21 mouse cellular contexts compared by ENCODE assay signal in genomic region chr3:85695056-85695455, GRCm38 (mm10).
DNase-seq lines count a peak whose midpoint lies in the region; ATAC-seq lines count a peak whose summit lies in the region.
"Had no signal": no experiment of that assay in that cellular context is flagged by ENCODE, and none has a peak within 500 bp of the region (broad histone marks: within the 10 kb centered on the region; RNA-seq: fewer than 3 reads in every experiment).

No protein-coding gene starts in this region.

- H3K27ac ChIP-seq in kidney, embryonic 15.5 days: 0 out of 2 replicates have a peak overlapping the region, but pooled peaks have one; percentile 28
- no peak overlapping the region for H3K27ac ChIP-seq in neural tube, embryonic 13.5 days (replicated peaks)
- H3K27ac ChIP-seq: embryonic facial prominence, embryonic 13.5 days; forebrain, embryonic 12.5 days; heart, adult 2 months; hindbrain, embryonic 10.5 days; hindbrain, embryonic 14.5 days; intestine, embryonic 15.5 days had no signal

- WGBS in kidney, embryonic 15.5 days: 33% methylated on average over 3 of the region's 3 CpGs
- 41% methylated on average over 3 of the region's 3 CpGs for WGBS in neural tube, embryonic 13.5 days

- 0 out of 2 replicates have a peak, but pooled peaks cover 11% of the 10 kb centered on the region for H3K4me1 ChIP-seq in kidney, embryonic 15.5 days
- no peaks in the 10 kb centered on the region for H3K4me1 ChIP-seq in neural tube, embryonic 13.5 days (replicated peaks)
- H3K4me1 ChIP-seq: embryonic facial prominence, embryonic 13.5 days; forebrain, embryonic 12.5 days; intestine, embryonic 15.5 days had no signal

- H3K27me3 ChIP-seq in kidney, embryonic 15.5 days: no peaks in the 10 kb centered on the region
- no peaks in the 10 kb centered on the region for H3K27me3 ChIP-seq in neural tube, embryonic 13.5 days
- H3K27me3 ChIP-seq: CH12.LX; embryonic facial prominence, embryonic 13.5 days; forebrain, embryonic 12.5 days; intestine, embryonic 15.5 days; Patski had no signal

- no peak overlapping the region for H3K4me2 ChIP-seq in kidney, embryonic 15.5 days
- H3K4me2 ChIP-seq in neural tube, embryonic 13.5 days: no peak overlapping the region
- H3K4me2 ChIP-seq: embryonic facial prominence, embryonic 13.5 days; forebrain, embryonic 12.5 days; heart, embryonic 11.5 days; hindbrain, embryonic 14.5 days; intestine, embryonic 15.5 days had no signal

- H3K36me3 ChIP-seq in kidney, embryonic 15.5 days: no peaks in the 10 kb centered on the region
- H3K36me3 ChIP-seq in neural tube, embryonic 13.5 days: no peaks in the 10 kb centered on the region
- H3K36me3 ChIP-seq: embryonic facial prominence, embryonic 13.5 days; forebrain, embryonic 12.5 days; hindbrain, embryonic 10.5 days; intestine, embryonic 15.5 days had no signal

- no peak overlapping the region for H3K9ac ChIP-seq in kidney, embryonic 15.5 days
- H3K9ac ChIP-seq in neural tube, embryonic 13.5 days: no peak overlapping the region
- H3K9ac ChIP-seq: embryonic facial prominence, embryonic 13.5 days; forebrain, embryonic 12.5 days; hindbrain, embryonic 14.5 days; intestine, embryonic 15.5 days had no signal

- ATAC-seq in kidney, embryonic 15.5 days (replicated peaks; ENCODE audit: low FRiP score): peak; percentile 81
- 0 out of 2 replicates have a peak, but pooled peaks have one; percentile 27 for ATAC-seq in neural tube, embryonic 13.5 days (ENCODE audit: low read depth)
- ATAC-seq: activated CD4-positive, CD25-positive, alpha-beta regulatory T cell, adult 4 months; forebrain, embryonic 16.5 days; intestine, embryonic 15.5 days; Patski had no signal

- peak; percentile 33 to 43 for DNase-seq in cerebellum, adult 18-20 months
- DNase-seq in cerebellum, postnatal 4 days (ENCODE audit: low spot score in 2 of 2): no peak
- no peak for DNase-seq in kidney, adult 8-10 months
- DNase-seq in neural tube, embryonic 10.5 days (ENCODE audit: extremely low spot score, low spot score): no peak
- peak; percentile 36 for DNase-seq in cerebellum, adult 9-11 months
- no peak for DNase-seq in lung, adult 18-20 months
- DNase-seq: adrenal gland, postnatal 14 days; gastrocnemius, postnatal 10 days; heart, adult 2 months had no signal

- H3K9me3 ChIP-seq in kidney, embryonic 15.5 days (replicated peaks): no peaks in the 10 kb centered on the region
- no peaks in the 10 kb centered on the region for H3K9me3 ChIP-seq in neural tube, embryonic 13.5 days
- H3K9me3 ChIP-seq: embryonic facial prominence, embryonic 13.5 days; forebrain, embryonic 12.5 days; hindbrain, embryonic 10.5 days; intestine, embryonic 15.5 days had no signal

- H3K4me3 ChIP-seq in kidney, embryonic 15.5 days (replicated peaks): no peak overlapping the region
- no peak overlapping the region for H3K4me3 ChIP-seq in neural tube, embryonic 13.5 days
- H3K4me3 ChIP-seq: embryonic facial prominence, embryonic 13.5 days; forebrain, embryonic 12.5 days; heart, adult 2 months; hindbrain, embryonic 10.5 days; intestine, embryonic 15.5 days had no signal

Comparison
In these comparisons a context has a peak if more than half of its experiments do, and no peak if none do; other contexts are left out.
1. DNase-seq: peak in cerebellum, adult 18-20 months (2 of 2) and cerebellum, adult 9-11 months (single experiment); none in cerebellum, postnatal 4 days (0 of 2), kidney, adult 8-10 months (0 of 2), neural tube, embryonic 10.5 days (single experiment) and lung, adult 18-20 months (0 of 2).